Mouse (Mus musculus) limb, embryonic 14.5 days (tissue): ENCODE measurements around the gene Tube1. TPM values are rescaled to one million over a fixed set of nuclear protein-coding genes. Genes with fewer than 3 reads are reported as not detected.

Experiments
- ATAC-seq: fragments of 200-750 bp; cut with Nextera tagmentation; 2 replicates; pipeline ENCODE4 v1.8.0; 2017; ENCODE audit warnings: low read depth, moderate number of reproducible peaks, moderate TSS enrichment; ENCODE audit not compliant: low FRiP score
- DNase-seq: peaks from one replicate; pipeline ENCODE4 v3.0.0-alpha.2; 2015; ENCODE audit warnings: low spot score
- H3K27ac ChIP-seq: fragments of 300-500 bp; sonication (generic); replicated peaks from 2 replicates; pipeline ENCODE4 v1.5.1; 2014; ENCODE audit warnings: low read depth, mild to moderate bottlenecking, low read length, moderate library complexity, mixed read lengths
- H3K27me3 ChIP-seq: fragments of 300-500 bp; sonication (generic); 2 replicates; pipeline ENCODE4 v1.6.1; 2014; ENCODE audit warnings: low read length, mixed read lengths; ENCODE audit not compliant: control insufficient read depth, insufficient read depth
- H3K36me3 ChIP-seq: fragments of 300-500 bp; sonication (generic); 2 replicates; pipeline ENCODE4 v1.6.1; 2014; ENCODE audit warnings: mild to moderate bottlenecking, low read length, moderate library complexity, mixed read lengths; ENCODE audit not compliant: control insufficient read depth, insufficient read depth
- H3K4me1 ChIP-seq: fragments of 300-500 bp; sonication (generic); 2 replicates; pipeline ENCODE4 v1.6.1; 2014; ENCODE audit warnings: antibody characterized with exemption, low read length, mixed read lengths; ENCODE audit not compliant: control insufficient read depth, insufficient read depth
- H3K4me2 ChIP-seq: fragments of 300-500 bp; sonication (generic); replicated peaks from 2 replicates; pipeline ENCODE4 v1.6.1; 2014; ENCODE audit warnings: low read depth, mild to moderate bottlenecking, low read length, moderate library complexity; ENCODE audit not compliant: severe bottlenecking
- H3K4me3 ChIP-seq: fragments of 300-500 bp; sonication (generic); replicated peaks from 2 replicates; pipeline ENCODE4 v1.5.1; 2014; ENCODE audit warnings: low read length
- H3K9ac ChIP-seq: fragments of 300-500 bp; sonication (generic); 2 replicates; pipeline ENCODE4 v1.6.1; 2014; ENCODE audit warnings: mild to moderate bottlenecking, low read depth, low read length, moderate library complexity; ENCODE audit not compliant: severe bottlenecking
- H3K9me3 ChIP-seq: fragments of 300-500 bp; sonication (generic); 2 replicates; pipeline ENCODE4 v1.6.1; 2016; ENCODE audit warnings: low read length; ENCODE audit not compliant: control insufficient read depth
- POLR2A ChIP-seq: fragments of 200-500 bp; IDR thresholded peaks from 2 replicates; pipeline ENCODE4 v1.8.0; 2012; ENCODE audit warnings: inconsistent platforms, mild to moderate bottlenecking, moderate library complexity, borderline replicate concordance; ENCODE audit not compliant: insufficient read depth, insufficient read length; ENCODE audit errors: extremely low read depth
- WGBS: fragments of 180-500 bp; shearing (Covaris S2); extraction: QIAGEN DNeasy Blood & Tissue Kit; methylation state at CpG from one replicate; pipeline ENCODE4 v1.1.7; 2014; 5-methylcytosine and 5-hydroxymethylcytosine counted together
- polyA plus RNA-seq, 2 experiments: library from polyadenylated mRNA; depleted of rRNA in 1 of 2; stranded (reverse) in 1 of 2; unstranded in 1 of 2; fragments of >200 nt; fragmentation: Nextera tagmentation in 1 of 2; extraction: Ambion mirVana in 1 of 2; gene quantifications; 2 replicates each; pipeline versions ENCODE4 v1.2.1 to v1.2.3; 2012 to 2014

Gene Tube1
- polyA plus RNA-seq, 2 experiments, result 18.0 to 21.1 TPM

DNA sequence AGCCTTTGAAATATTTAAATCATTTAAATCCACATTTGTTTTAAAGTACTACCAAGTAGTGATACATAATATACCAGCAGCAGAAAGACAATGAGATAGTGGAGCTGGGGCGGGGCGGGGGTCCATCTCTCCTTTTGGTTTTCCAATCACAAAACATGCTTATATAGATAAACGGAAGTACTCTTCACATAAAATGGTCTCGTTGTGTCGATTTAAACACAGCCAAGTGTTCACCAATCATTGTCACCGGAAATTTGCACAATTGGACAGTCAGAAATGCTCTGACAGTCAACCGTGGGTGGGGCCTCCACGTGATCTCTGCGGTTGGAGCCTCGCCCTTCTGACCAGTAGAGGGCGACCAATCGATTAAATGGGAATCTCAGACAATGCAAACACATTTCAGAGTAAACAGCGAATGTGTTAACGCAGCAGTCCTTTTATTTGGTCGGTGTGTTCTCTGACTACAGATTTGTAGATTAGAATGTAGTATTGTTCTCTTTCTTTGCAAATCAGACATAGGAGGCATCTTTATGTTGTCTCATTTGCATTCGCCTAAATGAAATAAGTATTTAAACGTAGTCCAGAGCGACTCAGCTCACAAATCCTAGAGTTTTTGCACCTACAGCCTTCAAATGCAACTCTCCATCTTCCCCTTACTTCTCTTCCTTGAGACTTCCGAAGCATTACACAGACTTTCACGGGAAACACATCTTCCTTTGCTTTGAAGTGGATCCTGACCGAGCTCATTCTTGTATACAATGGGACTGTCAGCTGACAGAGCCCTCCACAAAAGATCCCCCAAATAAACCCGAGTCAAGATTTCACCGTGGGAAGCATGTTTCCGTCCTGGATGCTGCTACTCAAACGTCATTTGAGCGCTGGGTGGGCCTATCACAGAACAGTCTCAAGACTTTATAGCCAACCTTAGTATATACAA, 38.1 kb downstream of the Tube1 start:
- ATAC-seq, result peak; percentile 76
- 18% methylated on average over 26 of the region's 26 CpGs for WGBS
- peak overlapping the region; percentile 43 for H3K4me3 ChIP-seq
- peak overlapping the region; percentile 79 for H3K4me2 ChIP-seq
- no peaks in the 10 kb centered on the region for H3K36me3 ChIP-seq
- 0 out of 2 replicates have a peak, but pooled peaks cover 23% of the 10 kb centered on the region for H3K4me1 ChIP-seq
- H3K9me3 ChIP-seq, result no peaks in the 10 kb centered on the region
- H3K9ac ChIP-seq, result peak overlapping the region; percentile 25; the same call in 1 of the 2 replicates
- TF ChIP-seq POLR2A, result no peak
- peak overlapping the region; percentile 70 for H3K27ac ChIP-seq
- DNase-seq, result peak; percentile 89
- H3K27me3 ChIP-seq, result no peaks in the 10 kb centered on the region

DNA sequence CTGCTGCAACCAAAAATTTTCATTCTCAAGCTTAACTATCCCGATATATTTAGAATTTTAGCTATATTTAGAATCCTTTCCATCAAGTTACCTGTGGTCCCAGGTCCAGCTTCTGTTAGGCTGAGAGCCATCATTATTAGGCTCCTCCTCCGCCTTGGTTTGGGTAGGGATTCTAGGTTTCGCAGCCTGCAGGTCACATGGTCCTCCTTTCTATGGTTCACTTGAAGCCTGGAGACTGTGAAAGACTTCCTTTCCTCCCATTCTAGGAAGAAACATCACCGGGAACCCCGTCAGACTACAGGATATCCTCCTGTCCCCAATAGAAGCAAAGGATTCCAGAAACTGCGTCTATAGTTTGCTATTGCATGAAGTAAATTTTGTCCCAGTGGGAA, 38.8 kb downstream of the Tube1 start:
- Histone ChIP-seq H3K27me3 (no peaks in the 10 kb centered on the region), H3K4me2 (peak overlapping the region; percentile 79; the same call in 1 of the 2 replicates), H3K9ac (no peak overlapping the region), H3K27ac (peak overlapping the region; percentile 10; the same call in 1 of the 2 replicates), H3K4me3 (no peak overlapping the region), H3K9me3 (no peaks in the 10 kb centered on the region), H3K36me3 (no peaks in the 10 kb centered on the region), H3K4me1 (0 out of 2 replicates have a peak, but pooled peaks cover 23% of the 10 kb centered on the region)
- 85% methylated on average over 6 of the region's 6 CpGs for WGBS
- TF ChIP-seq POLR2A, result no peak
- ATAC-seq (no peak), DNase-seq (no peak)

DNA sequence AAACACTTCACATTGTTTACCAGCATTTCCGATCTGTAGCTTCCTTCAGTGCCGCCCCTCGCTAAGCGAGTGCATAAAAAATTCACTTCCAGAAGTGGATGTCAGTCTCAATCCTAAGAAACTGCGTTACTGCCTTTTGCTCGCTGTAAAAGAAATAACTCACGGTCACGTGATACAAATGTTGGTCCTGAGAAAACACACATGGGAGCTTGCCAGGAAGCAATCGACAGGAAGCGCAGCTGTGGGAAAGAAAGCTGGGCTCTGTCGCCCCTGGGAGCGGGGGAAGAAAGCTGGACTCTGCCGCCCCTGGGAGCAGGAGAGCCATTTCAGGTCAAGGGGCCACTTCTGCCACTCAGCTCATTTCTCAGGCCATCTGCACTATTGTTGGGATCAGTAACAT, 39.3 kb downstream of the Tube1 start:
- peak; percentile 38 for DNase-seq
- H3K4me3 ChIP-seq, result no peak overlapping the region
- no peaks in the 10 kb centered on the region for H3K27me3 ChIP-seq
- H3K4me2 ChIP-seq, result peak overlapping the region; percentile 25
- 34% methylated on average over 13 of the region's 13 CpGs for WGBS
- TF ChIP-seq POLR2A, result no peak
- H3K36me3 ChIP-seq, result no peaks in the 10 kb centered on the region
- ATAC-seq, result no peak
- no peaks in the 10 kb centered on the region for H3K9me3 ChIP-seq
- 0 out of 2 replicates have a peak, but pooled peaks cover 23% of the 10 kb centered on the region for H3K4me1 ChIP-seq
- H3K27ac ChIP-seq, result peak overlapping the region; percentile 10; the same call in 1 of the 2 replicates
- H3K9ac ChIP-seq, result no peak overlapping the region

DNA sequence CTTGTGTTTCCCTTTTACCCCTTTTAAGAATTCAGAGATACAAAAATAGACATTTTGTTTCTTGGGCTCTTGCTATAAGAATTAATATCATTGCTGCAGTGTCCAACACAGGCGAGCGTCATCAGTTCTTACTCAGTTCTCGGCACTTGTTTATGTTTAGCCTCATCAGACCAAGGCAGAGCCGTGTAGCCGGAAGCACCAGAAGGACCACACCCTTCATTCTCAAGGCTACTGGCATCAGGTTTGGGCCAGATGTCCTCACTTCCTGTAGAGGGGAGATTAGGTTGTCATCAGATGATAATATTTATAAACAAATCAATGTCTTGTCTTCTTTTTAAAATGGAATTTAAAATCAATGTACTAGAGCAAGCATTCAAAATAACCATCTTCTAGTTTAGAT, 43.2 kb downstream of the Tube1 start:
- no peak overlapping the region for H3K4me3 ChIP-seq
- H3K9me3 ChIP-seq, result no peaks in the 10 kb centered on the region
- TF ChIP-seq POLR2A, result no peak
- no peak overlapping the region for H3K9ac ChIP-seq
- H3K27ac ChIP-seq, result no peak overlapping the region
- H3K4me2 ChIP-seq, result no peak overlapping the region
- no peak for DNase-seq
- no peak for ATAC-seq
- no peaks in the 10 kb centered on the region for H3K27me3 ChIP-seq
- 0 out of 2 replicates have a peak, but pooled peaks cover 11% of the 10 kb centered on the region for H3K4me1 ChIP-seq
- H3K36me3 ChIP-seq, result no peaks in the 10 kb centered on the region
- WGBS, result 86% methylated on average over 5 of the region's 5 CpGs

DNA sequence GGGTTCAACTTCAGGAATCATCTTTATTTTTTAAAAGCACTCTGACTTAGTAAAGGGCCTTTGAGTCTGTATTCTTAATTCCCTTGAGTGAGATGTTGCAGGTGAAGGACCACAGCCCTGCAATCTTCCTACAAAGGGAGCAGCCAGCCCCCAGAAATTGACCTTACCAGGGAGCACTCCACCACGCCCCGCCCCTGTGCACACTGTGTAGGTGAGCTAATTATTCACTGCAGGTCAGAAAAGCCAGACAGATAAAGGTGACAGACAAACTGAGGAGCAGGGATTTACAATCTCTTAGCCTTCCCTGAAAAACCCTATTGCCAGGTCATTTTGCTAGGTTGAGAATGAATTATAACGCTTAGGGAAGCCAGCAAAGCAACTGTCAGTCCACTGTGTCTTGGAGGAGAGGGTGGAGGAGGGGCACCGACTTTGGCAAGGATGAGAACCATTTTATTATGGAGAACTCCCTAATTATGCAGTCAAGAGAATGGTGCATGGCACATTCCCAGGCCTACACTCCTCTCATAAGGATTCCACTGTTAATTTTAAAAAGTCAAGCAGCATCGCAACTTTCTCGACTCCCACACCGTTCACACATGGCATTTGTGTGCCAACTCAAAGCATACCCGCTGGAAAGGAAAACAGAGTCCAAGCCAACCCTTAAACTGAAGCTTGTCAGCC, 51.2 kb downstream of the Tube1 start:
- ATAC-seq, result no peak

More for the DNA sequence above, 51.2 kb downstream of the Tube1 start:
- H3K4me2 ChIP-seq, result no peak overlapping the region
- no peaks in the 10 kb centered on the region for H3K9me3 ChIP-seq
- H3K9ac ChIP-seq, result no peak overlapping the region
- TF ChIP-seq POLR2A, result no peak
- no peak for DNase-seq
- no peaks in the 10 kb centered on the region for H3K36me3 ChIP-seq
- WGBS, result 79% methylated on average over 8 of the region's 8 CpGs
- no peak overlapping the region for H3K27ac ChIP-seq
- H3K4me1 ChIP-seq, result peaks cover 7% of the 10 kb centered on the region
- no peaks in the 10 kb centered on the region for H3K27me3 ChIP-seq
- no peak overlapping the region for H3K4me3 ChIP-seq
